Mouse (Mus musculus) ES-E14 (cell line): ENCODE data around the gene Palm3. TPM values are rescaled to one million over a fixed set of nuclear protein-coding genes. Genes with fewer than 3 reads are reported as not detected.

Experiments used
- DNase-seq: peaks from one replicate; pipeline ENCODE4 v3.0.0-alpha.2; 2013; ENCODE audit warnings: low read depth, low spot score
- H3K27ac ChIP-seq: 2 replicates; pipeline ENCODE4 v1.5.1; 2012; ENCODE audit warnings: low read depth, mild to moderate bottlenecking, low read length, moderate library complexity, mixed read lengths; ENCODE audit not compliant: poor library complexity, insufficient read depth, severe bottlenecking
- H3K36me3 ChIP-seq: 2 replicates; pipeline ENCODE4 v1.6.1; 2012; ENCODE audit warnings: mild to moderate bottlenecking, low read length, moderate library complexity, mixed read lengths; ENCODE audit not compliant: control insufficient read depth, poor library complexity, insufficient read depth, severe bottlenecking
- H3K4me1 ChIP-seq, 2 experiments: fragments of 150-350 bp in 1 of 2; sonication (generic) in 1 of 2; 2 replicates each; pipeline ENCODE4 v1.6.1; 2012; ENCODE audit warnings: low read length in 2 of 2, mild to moderate bottlenecking in 1 of 2, mixed read lengths in 1 of 2; ENCODE audit not compliant: control insufficient read depth in 2 of 2, insufficient read depth in 2 of 2, poor library complexity in 1 of 2
- H3K4me3 ChIP-seq, 2 experiments: fragments of 150-350 bp in 1 of 2; sonication (generic) in 1 of 2; 2 replicates each; pipeline ENCODE4 v1.5.1; 2012; ENCODE audit warnings: low read length in 2 of 2, low read depth in 1 of 2, mild to moderate bottlenecking in 1 of 2, mixed read lengths in 1 of 2; ENCODE audit not compliant: insufficient read depth in 1 of 2, poor library complexity in 1 of 2, severe bottlenecking in 1 of 2
- H3K9ac ChIP-seq: 2 replicates; pipeline ENCODE4 v1.6.1; 2012; ENCODE audit warnings: low read depth, mild to moderate bottlenecking, low read length, mixed read lengths; ENCODE audit not compliant: poor library complexity, insufficient read depth, severe bottlenecking
- H3K9me3 ChIP-seq: fragments of 150-350 bp; sonication (generic); 2 replicates; pipeline ENCODE4 v1.6.1; 2012; ENCODE audit warnings: low read depth, mild to moderate bottlenecking, low read length; ENCODE audit not compliant: control insufficient read depth, insufficient read depth
- CHD2 ChIP-seq: IDR thresholded peaks from 2 replicates; pipeline ENCODE4 v1.6.1; 2014; ENCODE audit warnings: mild to moderate bottlenecking, low read depth, low read length, inconsistent platforms
- HCFC1 ChIP-seq: IDR thresholded peaks from 2 replicates; pipeline ENCODE4 v1.6.1; 2012; ENCODE audit warnings: low read length, inconsistent platforms, borderline replicate concordance; ENCODE audit not compliant: insufficient read depth
- MAFK ChIP-seq: IDR thresholded peaks from 2 replicates; pipeline ENCODE4 v1.6.1; 2014; ENCODE audit warnings: mild to moderate bottlenecking, low read depth, low read length, inconsistent platforms; ENCODE audit not compliant: insufficient read depth
- ZC3H11A ChIP-seq: IDR thresholded peaks from 2 replicates; pipeline ENCODE4 v1.6.1; 2012; ENCODE audit warnings: low read depth, mild to moderate bottlenecking, inconsistent platforms, low read length, borderline replicate concordance
- ZNF384 ChIP-seq: IDR thresholded peaks from 2 replicates; pipeline ENCODE4 v1.6.1; 2012; ENCODE audit warnings: low read depth, low read length, inconsistent platforms
- in situ Hi-C, 2 experiments: fragments of 600-800 bp; cut with MboI; formaldehyde crosslinking; loops; one replicate each; pipeline ENCODE4 v1.15.1; 2025; ENCODE audit warnings: low sequenced_read_pairs in 2 of 2, inconsistent platforms in 1 of 2; ENCODE audit not compliant: unreplicated experiment in 2 of 2
- total RNA-seq: library from RNA; depleted of rRNA; stranded (reverse); fragments of 300-350 nt; gene quantifications from 2 replicates; pipeline ENCODE4 v1.2.3, GENCODE M21; 2012

Gene Palm3
- total RNA-seq, 1 experiment, result 29.0 TPM

DNA sequence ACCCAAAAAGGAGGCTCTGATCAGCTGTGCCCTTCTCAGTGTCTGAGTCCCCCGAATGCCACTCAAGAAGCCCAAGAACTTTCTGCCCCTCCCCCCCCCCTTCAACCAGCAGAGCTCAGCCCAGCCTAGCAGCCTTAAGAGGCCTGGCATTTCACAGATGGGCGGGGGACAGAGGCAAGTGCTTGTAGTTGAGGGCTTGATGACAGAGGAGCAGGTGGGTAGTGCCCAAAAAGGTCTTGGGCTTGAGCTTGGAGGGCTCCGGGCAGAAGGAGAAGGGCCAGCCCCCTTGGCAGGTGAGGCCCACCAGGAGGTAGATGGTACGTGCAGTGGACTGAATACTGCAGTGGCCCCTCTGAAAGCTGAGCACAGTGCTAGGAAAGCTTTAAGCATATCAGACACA, 46.8 kb upstream of the Palm3 start:
- no peak overlapping the region for H3K9ac ChIP-seq
- in situ Hi-C loops, result no loop called here
- H3K27ac ChIP-seq, result no peak overlapping the region
- peaks cover 2 to 10% of the 10 kb centered on the region in 2 experiments; a peak in 1 of 4 replicates for H3K4me1 ChIP-seq
- H3K36me3 ChIP-seq, result peaks cover 3% of the 10 kb centered on the region; the same call in 1 of the 2 replicates
- DNase-seq, result no peak
- no peaks in the 10 kb centered on the region for H3K9me3 ChIP-seq
- H3K4me3 ChIP-seq, result no peak overlapping the region
- TF ChIP-seq HCFC1, result no peak
- TF ChIP-seq CHD2, result no peak
- no peak for TF ChIP-seq ZC3H11A
- no peak for TF ChIP-seq MAFK
- TF ChIP-seq ZNF384, result no peak

DNA sequence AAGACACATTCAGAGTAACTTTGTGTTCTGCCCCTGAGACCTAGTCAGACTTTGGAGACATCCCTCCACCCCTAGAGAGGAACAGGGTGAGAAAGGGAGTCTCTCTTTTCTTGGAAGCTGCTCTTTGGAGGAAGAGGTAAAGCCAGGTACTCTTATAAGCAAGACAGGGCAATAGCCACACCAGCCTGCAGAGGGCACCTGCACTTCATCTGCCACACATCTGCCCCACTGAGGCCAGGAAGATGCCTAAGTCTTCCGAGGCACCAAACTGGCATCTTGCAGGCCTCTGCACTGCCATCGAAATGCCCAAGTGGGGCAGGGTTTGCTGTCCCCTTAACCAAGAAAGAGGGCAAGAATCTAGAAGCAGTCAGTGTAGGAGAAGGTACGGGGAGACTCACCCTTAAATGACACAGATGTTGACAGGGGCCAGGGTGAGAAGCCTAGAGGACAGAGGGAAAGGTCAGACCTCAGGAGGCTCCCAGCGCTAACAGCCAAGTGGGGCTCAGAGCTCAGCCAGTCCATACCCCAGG, 45.1 kb upstream of the Palm3 start:
- Histone ChIP-seq H3K9me3 (no peaks in the 10 kb centered on the region), H3K4me1 (peaks cover 2 to 10% of the 10 kb centered on the region in 2 experiments; a peak in 1 of 4 replicates)
- TF ChIP-seq HCFC1 (no peak), ZC3H11A (no peak), ZNF384 (no peak), CHD2 (no peak), MAFK (no peak)

DNA sequence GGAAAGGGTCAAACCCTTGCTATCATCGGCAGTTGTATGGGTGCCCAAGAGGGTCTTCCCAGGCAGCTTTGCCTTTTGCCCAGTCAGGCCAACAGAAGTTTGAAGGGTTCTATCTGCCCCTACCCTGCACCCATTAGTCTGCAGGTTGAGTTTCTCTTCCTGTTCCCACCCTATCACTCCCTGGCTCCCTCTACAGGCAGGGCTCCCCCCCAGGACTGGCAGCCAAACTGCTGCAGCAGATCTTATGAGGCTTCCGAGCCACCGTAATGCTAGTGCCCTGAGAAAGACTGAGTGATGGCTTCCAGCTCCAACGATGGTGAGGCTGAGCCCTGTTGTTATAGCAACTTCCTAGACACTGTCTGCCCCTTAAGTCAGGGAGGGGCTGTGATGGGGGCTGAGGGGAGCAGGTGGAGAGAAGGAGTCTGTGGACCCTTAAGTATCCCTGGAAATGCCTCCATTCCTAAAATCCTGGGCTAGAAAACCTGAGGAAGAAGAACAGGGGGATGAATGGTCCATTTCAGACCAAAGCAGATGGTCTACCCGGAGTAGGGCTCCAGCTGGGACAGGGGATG, 44.4 kb upstream of the Palm3 start:
- H3K9me3 ChIP-seq, result no peaks in the 10 kb centered on the region
- in situ Hi-C loops, result no loop called here
- TF ChIP-seq MAFK, result no peak
- TF ChIP-seq ZNF384, result no peak
- TF ChIP-seq HCFC1, result no peak
- no peak for TF ChIP-seq CHD2
- no peak for TF ChIP-seq ZC3H11A
- H3K36me3 ChIP-seq, result peaks cover 7% of the 10 kb centered on the region; the same call in 1 of the 2 replicates
- H3K4me1 ChIP-seq, result peaks cover 2 to 7% of the 10 kb centered on the region in 2 experiments; a peak in 1 of 4 replicates
- H3K27ac ChIP-seq, result no peak overlapping the region
- no peak overlapping the region for H3K9ac ChIP-seq
- DNase-seq, result no peak
- no peak overlapping the region for H3K4me3 ChIP-seq

More for the DNA sequence above, 45.1 kb upstream of the Palm3 start:
- Histone ChIP-seq H3K27ac (no peak overlapping the region), H3K9ac (no peak overlapping the region), H3K36me3 (peaks cover 2% of the 10 kb centered on the region; the same call in 1 of the 2 replicates), H3K4me3 (no peak overlapping the region)
- DNase-seq, result no peak
- in situ Hi-C loops, result no loop called here

DNA sequence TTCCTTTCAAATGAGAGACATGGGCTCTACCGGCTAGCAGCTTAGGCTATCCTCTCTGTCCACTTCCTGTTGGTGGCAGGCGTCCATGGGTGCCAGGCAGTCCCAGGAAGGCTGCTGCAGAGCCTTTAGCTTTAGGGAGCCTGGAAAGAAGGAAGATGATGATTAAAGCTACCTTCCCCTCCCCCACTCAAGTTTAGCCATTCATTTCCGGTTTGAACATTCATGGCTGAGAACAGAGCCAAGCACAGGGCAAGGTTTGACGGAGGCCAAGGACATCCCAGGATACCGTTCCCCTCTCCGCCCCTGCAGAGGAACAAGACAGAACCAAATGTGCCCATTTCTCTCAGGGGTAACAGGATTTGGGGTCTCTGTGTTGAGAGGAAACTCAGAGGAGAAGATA, 43.6 kb upstream of the Palm3 start:
- H3K4me3 ChIP-seq, result no peak overlapping the region
- no peak overlapping the region for H3K27ac ChIP-seq
- H3K9me3 ChIP-seq, result no peaks in the 10 kb centered on the region
- no peak for DNase-seq
- in situ Hi-C loops, result no loop called here
- 0 out of 2 replicates have a peak overlapping the region, but pooled peaks have one; percentile 35 for H3K9ac ChIP-seq
- H3K36me3 ChIP-seq, result peaks cover 10% of the 10 kb centered on the region; the same call in 1 of the 2 replicates
- TF ChIP-seq CHD2 (no peak), ZC3H11A (no peak)
- H3K4me1 ChIP-seq, result peaks cover 2 to 6% of the 10 kb centered on the region in 2 experiments; a peak in 1 of 4 replicates
